Mouse (Mus musculus) ovary, postnatal 36 days (tissue): Measurements from ENCODE around the gene Gm49776.
"Not testable (repeated sequence)": the region's sequence is repeated elsewhere in the genome, so short reads cannot be mapped to it uniquely, and the experiment has no call there.

Experiments
- DNase-seq: peaks from one replicate; pipeline ENCODE4 v3.0.0; 2022; ENCODE audit warnings: low spot score, mixed read lengths

Gm49776 gene

DNA sequence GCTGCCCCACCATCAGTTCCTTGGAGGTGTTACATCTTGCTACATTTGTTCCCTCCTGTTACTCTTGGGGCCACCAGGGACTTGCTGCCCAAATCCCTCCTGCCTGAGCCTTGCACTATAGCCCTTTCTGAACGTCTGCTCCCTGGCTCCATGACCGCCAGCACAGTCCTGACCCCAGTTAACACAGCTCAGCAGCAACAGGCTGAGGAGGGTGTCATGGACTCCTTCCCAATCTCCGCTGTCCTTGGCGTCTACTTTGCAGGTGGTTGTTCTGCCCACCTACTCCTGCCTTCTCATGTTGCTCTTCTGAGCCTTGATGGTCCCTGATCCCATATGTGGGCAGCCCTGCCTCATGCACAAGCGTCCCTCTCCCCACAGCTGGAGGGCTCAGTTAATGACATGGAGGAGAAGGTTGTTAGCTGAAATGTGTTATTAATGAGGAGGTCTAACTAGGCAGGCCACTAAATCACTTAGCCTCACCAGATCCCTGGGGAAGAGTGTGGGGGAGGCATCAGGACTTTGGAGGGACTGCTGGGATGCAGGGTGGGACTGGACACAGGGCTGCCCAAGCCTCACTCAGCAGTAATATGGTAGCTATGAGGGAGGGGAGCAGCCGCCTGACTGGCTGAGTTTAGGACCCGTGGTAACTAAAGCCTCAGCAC, 54.6 kb downstream of the Gm49776 start:
- no peak for DNase-seq

DNA sequence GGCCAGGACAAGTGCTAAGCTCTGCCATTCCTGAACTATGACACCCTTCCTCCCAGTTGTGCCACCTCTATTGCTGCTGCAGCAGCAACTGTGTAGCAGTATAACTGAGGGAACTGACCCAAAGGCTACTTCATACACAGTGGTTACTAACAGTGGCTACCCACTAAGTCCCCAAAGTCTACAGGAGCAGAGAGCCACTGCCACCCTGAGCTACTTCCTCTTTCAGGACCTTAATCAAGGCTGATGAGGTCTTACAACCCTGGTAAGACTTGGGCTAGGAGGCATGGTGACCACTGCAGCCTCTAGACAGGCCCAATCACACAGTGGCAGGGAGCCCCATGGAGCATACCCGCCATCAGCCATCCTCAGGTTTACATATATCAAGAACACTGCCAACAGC, 56.1 kb downstream of the Gm49776 start:
- DNase-seq = no peak

- no peak for DNase-seq
Measured at GRCm38 (mm10) chr16:18201620-18202019, 56.5 kb downstream of the Gm49776 start.

DNA sequence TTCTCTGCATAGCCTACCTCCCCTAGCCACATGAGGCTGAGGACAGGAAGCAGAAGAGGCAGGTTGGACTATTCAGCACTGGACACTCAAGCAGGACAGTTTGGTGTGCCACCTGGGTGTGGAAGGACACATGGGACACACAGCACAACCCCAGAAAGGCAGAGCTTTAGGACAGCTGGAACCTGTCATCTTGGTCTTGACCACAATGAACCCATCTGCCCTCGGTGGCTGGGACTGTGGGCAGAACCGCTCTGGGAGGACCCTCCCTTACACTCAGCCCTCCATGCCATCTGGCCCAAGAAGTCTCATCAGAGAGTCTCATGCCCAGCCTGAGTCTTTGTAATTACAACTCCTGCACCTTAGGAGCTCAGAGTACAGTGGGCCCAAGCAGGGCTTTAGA, 58.1 kb downstream of the Gm49776 start:
- no peak for DNase-seq

DNA sequence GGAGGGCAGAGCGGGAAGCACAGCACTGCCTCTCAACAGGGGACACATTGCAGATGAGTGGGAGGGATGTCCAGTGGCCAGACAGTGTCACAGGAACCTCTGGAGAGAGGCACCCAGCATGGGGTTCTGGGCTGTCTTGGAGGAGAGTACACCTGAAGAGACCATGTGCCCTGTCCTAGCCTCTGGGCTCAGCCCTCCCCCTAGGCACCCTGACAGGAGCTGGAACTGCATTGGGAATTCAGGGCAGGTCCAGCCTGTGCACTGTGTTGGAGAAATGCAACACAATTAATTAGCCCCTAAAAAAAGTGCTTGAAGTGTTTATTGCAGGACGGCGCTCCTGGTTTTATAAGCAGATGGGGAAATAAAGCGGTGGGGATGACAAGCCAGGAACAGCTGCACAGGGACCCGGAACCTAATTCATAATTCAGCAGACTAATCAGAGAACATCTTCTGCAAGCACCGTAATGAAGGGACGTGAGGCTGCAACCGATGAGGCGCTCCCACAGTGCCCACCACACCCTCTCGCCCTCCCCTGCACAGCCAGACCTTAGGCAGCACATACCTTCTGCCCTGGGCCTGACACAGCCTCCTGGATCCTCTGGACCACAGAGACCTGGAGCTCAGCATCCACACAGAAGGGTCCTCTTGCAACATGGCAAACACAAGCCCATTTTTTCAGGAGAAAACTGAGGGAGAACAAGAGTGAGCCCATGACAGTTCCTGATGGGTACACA, 59.6 kb downstream of the Gm49776 start:
- no peak for DNase-seq

DNA sequence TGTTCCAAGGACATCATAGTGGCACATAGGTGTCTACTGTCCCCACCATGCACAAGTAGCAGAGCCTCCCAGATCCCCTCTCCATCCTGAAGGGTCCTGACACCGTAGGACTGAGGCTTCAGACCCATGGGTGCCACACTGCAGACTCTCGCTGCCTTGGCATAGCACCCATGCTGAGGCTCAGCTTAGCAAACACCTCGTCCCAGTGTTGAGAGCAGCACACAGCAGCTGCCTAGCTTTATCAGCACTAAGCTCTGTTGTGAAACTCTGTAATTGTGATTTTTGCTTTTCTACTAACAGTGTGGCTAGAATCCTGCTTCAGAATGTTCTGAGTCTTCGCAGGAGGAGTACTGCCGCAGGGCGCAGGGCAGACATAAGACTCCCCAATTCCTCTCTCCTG, 60.2 kb downstream of the Gm49776 start:
- no peak for DNase-seq

DNA sequence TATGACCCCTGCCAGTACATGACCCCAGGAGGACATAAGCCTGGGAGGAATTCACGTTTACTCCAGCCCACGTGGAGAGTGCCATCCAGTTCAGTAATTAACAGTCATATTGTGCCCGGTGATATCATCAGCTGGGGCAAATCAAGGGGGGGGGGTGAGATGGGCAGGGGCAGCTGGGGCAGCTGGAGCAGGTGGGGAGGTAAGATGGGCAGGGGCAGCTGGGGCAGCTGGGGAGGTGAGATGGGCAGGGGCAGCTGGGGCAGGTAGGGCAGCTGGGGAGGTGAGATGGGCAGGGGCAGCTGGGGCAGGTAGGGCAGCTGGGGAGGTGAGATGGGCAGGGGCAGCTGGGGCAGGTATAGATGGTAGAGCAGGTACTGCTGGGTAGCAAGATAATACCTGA, 62.6 kb downstream of the Gm49776 start:
- not testable (repeated sequence) for DNase-seq
